Comparison of ENCODE assay signal across 9 mouse cellular contexts in the genomic region with DNA sequence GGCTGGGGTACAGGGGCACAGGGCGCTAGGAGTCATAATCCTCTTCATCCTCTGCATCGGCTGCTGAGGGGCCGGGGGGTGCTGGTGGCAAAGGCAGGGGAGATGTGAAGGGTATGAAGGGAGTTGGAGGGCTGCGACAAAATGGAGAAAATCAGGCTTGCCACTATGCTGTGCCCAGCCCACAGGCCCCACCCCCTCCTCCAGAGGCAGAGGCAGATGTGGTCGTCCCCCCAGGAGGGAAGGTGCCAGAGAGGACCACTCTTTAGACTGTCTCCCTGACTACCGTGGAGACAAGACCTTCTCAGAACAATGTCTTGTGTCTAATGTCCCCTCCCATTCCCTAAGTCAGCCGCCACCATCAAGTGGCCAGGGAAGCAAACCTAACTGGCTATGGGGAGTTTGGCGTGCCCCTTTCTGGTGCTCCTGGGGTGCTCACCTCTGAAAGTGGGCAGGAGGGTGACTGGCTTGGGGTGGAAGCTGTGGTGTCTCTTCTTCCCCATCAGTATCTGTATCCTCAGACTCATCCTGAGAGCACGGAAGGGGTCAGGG. TPM values are rescaled to one million over a fixed set of nuclear protein-coding genes. Genes with fewer than 3 reads are reported as not detected.
DNase-seq lines count a peak whose midpoint lies in the region; ATAC-seq and TF ChIP-seq lines count a peak whose summit lies in the region.
"Had no signal": no experiment of that assay in that cellular context is flagged by ENCODE, and none has a peak within 500 bp of the region (broad histone marks: within the 10 kb centered on the region; RNA-seq: fewer than 3 reads in every experiment).

No protein-coding gene starts in this region.

- no peak for TF ChIP-seq CTCF in kidney, adult 2 months (conservative IDR thresholded peaks at IDR 0.05; ENCODE audit: insufficient read depth, insufficient read length, low read depth, low read length)

- no peak for DNase-seq in kidney, adult 2 months
- no peak for DNase-seq in kidney, postnatal 4 days
- peak; percentile 62 for DNase-seq in cerebellum, adult 9-11 months
- DNase-seq in midbrain, embryonic 10.5 days (ENCODE audit: low spot score) = no peak
- DNase-seq in right cerebral cortex, postnatal 4 days = no peak
- no peak for DNase-seq in left cerebral cortex, postnatal 10 days (ENCODE audit: extremely low spot score in 1 of 2, low spot score in 2 of 2)
- no peak for DNase-seq in spleen, adult 18-20 months

- TF ChIP-seq POLR2A in kidney, adult 2 months (IDR thresholded peaks at IDR 0.05; ENCODE audit: low read depth, low read length) = no peak

- intact Hi-C loops in left cerebral cortex, postnatal 10 days (cut with DNase I) = no loop called here

- peak overlapping the region; percentile 81 for H3K4me2 ChIP-seq in heart, embryonic 16.5 days (ENCODE audit: low read depth, low read length)

- no peaks in the 10 kb centered on the region for H3K9me3 ChIP-seq in heart, embryonic 16.5 days (replicated peaks; ENCODE audit: control insufficient read depth, low read length)
- no peaks in the 10 kb centered on the region for H3K9me3 ChIP-seq in midbrain, embryonic 10.5 days (replicated peaks)

- no peak overlapping the region; the same call in 1 of the 2 replicates for H3K9ac ChIP-seq in heart, embryonic 16.5 days (ENCODE audit: low read length)

- WGBS in kidney, adult 2 months = 80% methylated on average over 9 of the region's 9 CpGs
- WGBS in heart, embryonic 16.5 days = 83% methylated on average over 9 of the region's 9 CpGs
- WGBS in midbrain, embryonic 10.5 days = 70% methylated on average over 9 of the region's 9 CpGs

- H3K27ac ChIP-seq in kidney, adult 2 months (ENCODE audit: insufficient read depth, low read depth, low read length) = no peak overlapping the region
- no peak overlapping the region for H3K27ac ChIP-seq in heart, embryonic 16.5 days (ENCODE audit: low read length)
- H3K27ac ChIP-seq in midbrain, embryonic 10.5 days (replicated peaks) = peak overlapping the region; percentile 97; the same call in 1 of the 2 replicates

- H3K36me3 ChIP-seq in kidney, adult 2 months (ENCODE audit: control insufficient read depth, insufficient read depth, low read length) = no peaks in the 10 kb centered on the region; the same call in 1 of the 2 replicates
- peaks cover 23% of the 10 kb centered on the region for H3K36me3 ChIP-seq in heart, embryonic 16.5 days (ENCODE audit: control insufficient read depth, insufficient read depth)
- peaks cover 65% of the 10 kb centered on the region for H3K36me3 ChIP-seq in midbrain, embryonic 10.5 days

- ATAC-seq in heart, embryonic 16.5 days (replicated peaks; ENCODE audit: extremely low read depth, insufficient read depth, low FRiP score) = no peak

- no peaks in the 10 kb centered on the region for H3K27me3 ChIP-seq in kidney, adult 2 months (replicated peaks; ENCODE audit: control insufficient read depth, insufficient read depth, low read length)
- H3K27me3 ChIP-seq in heart, embryonic 16.5 days (ENCODE audit: control insufficient read depth, insufficient read depth, low read length) = no peaks in the 10 kb centered on the region
- H3K27me3 ChIP-seq in midbrain, embryonic 10.5 days (ENCODE audit: low read depth, poor library complexity, severe bottlenecking) = no peaks in the 10 kb centered on the region

- H3K4me1 ChIP-seq in kidney, adult 2 months (ENCODE audit: control insufficient read depth, insufficient read depth, low read length) = peaks cover 20% of the 10 kb centered on the region
- H3K4me1 ChIP-seq in heart, embryonic 16.5 days (ENCODE audit: control insufficient read depth, insufficient read depth, low read length) = peaks cover 23% of the 10 kb centered on the region
- peaks cover 39% of the 10 kb centered on the region for H3K4me1 ChIP-seq in midbrain, embryonic 10.5 days

- 0 out of 2 replicates have a peak overlapping the region, but pooled peaks have one; percentile 96 for H3K4me3 ChIP-seq in kidney, adult 2 months (ENCODE audit: insufficient read depth, low read depth, low read length)
- no peak overlapping the region; the same call in 1 of the 2 replicates for H3K4me3 ChIP-seq in heart, embryonic 16.5 days (ENCODE audit: low read length)
- peak overlapping the region; percentile 89 for H3K4me3 ChIP-seq in midbrain, embryonic 10.5 days

RNA-seq across cellular contexts. Expression of a gene that starts 1.8 kb away (rescaled TPM):
- 124 and 150 TPM in 2 replicates for polyA plus RNA-seq in kidney, adult 2 months (2012; rRNA removed)
- 219 and 232 TPM in 2 replicates for polyA plus RNA-seq in heart, embryonic 16.5 days (2015; fragmentation: Nextera tagmentation; extraction: Ambion mirVana)
- 221 and 228 TPM in 2 replicates for polyA plus RNA-seq in midbrain, embryonic 10.5 days (2016; fragmentation: Nextera tagmentation; extraction: Ambion mirVana)
- total RNA-seq in left cerebral cortex, postnatal 10 days (2021) = 100 to 1,000 TPM; 188 to 190 TPM

RNA-seq across cellular contexts. Expression of a gene that starts 2.0 kb away (rescaled TPM):
- polyA plus RNA-seq in kidney, adult 2 months (2012; rRNA removed) = 71.4 and 78.4 TPM in 2 replicates
- 34.6 and 41.8 TPM in 2 replicates for polyA plus RNA-seq in heart, embryonic 16.5 days (2015; fragmentation: Nextera tagmentation; extraction: Ambion mirVana)
- polyA plus RNA-seq in midbrain, embryonic 10.5 days (2016; fragmentation: Nextera tagmentation; extraction: Ambion mirVana) = 45.1 and 48.5 TPM in 2 replicates
- 10 to 100 TPM; 60.0 to 65.6 TPM for total RNA-seq in left cerebral cortex, postnatal 10 days (2021)

RNA-seq across cellular contexts. Expression of a gene that starts 20.6 kb away (rescaled TPM):
- 0.06 and 0.27 TPM in 2 replicates for polyA plus RNA-seq in kidney, adult 2 months (2012; rRNA removed)
- polyA plus RNA-seq in heart, embryonic 16.5 days (2015; fragmentation: Nextera tagmentation; extraction: Ambion mirVana) = 1.6 and 2.1 TPM in 2 replicates
- 0.39 TPM in 1 of 2 replicates, not detected in the other for polyA plus RNA-seq in midbrain, embryonic 10.5 days (2016; fragmentation: Nextera tagmentation; extraction: Ambion mirVana)
- total RNA-seq in left cerebral cortex, postnatal 10 days (2021) = not detected
- total RNA-seq: liver, adult 2 months had no signal
- polyA plus RNA-seq: liver, adult 2 months had no signal

RNA-seq across cellular contexts. Expression of a gene that starts 24.4 kb away (rescaled TPM):
- polyA plus RNA-seq in kidney, adult 2 months (2012; rRNA removed) = 0.07 and 0.27 TPM in 2 replicates
- 0.16 TPM in 1 of 2 replicates, not detected in the other for polyA plus RNA-seq in heart, embryonic 16.5 days (2015; fragmentation: Nextera tagmentation; extraction: Ambion mirVana)
- not detected in 2 replicates for polyA plus RNA-seq in midbrain, embryonic 10.5 days (2016; fragmentation: Nextera tagmentation; extraction: Ambion mirVana)
- not detected for total RNA-seq in left cerebral cortex, postnatal 10 days (2021)
- total RNA-seq: liver, adult 2 months had no signal
- polyA plus RNA-seq: liver, adult 2 months had no signal

RNA-seq across cellular contexts. Expression of a gene that starts 34.5 kb away (rescaled TPM):
- 20.2 and 27.4 TPM in 2 replicates for polyA plus RNA-seq in kidney, adult 2 months (2012; rRNA removed)
- 49.6 and 54.7 TPM in 2 replicates for polyA plus RNA-seq in heart, embryonic 16.5 days (2015; fragmentation: Nextera tagmentation; extraction: Ambion mirVana)
- polyA plus RNA-seq in midbrain, embryonic 10.5 days (2016; fragmentation: Nextera tagmentation; extraction: Ambion mirVana) = 88.2 and 96.2 TPM in 2 replicates
- total RNA-seq in left cerebral cortex, postnatal 10 days (2021) = 10 to 100 TPM; 80.1 to 97.5 TPM
